Mouse (Mus musculus) regulatory T cell (primary cell): ENCODE data around the gene Rab4b.

Experiments
- in situ Hi-C: fragments of 300-600 bp; cut with MboI, MseI; formaldehyde crosslinking; loops from one replicate; pipeline ENCODE4 v1.15.1; 2025; ENCODE audit warnings: high pct_unique_total_duplicates

Gene Rab4b

DNA sequence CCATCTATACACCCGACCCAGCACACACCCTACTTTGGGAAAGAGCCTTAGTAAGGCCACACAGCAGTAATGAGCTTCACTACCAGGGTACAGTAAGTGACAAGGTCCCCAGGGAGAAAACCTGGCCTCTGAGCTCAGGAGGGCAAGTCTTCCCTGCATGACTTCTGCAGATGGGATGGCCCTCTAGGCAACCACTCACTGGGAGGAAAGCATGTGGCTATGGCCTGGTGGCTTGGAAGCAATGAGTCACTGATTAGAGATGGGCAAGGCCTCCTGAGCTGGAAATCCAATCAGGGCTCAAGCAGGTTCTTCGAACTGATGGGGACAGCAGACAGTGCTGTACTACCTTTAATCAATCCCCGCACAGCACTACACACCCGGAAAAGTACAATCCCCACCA, 17.0 kb downstream of the Rab4b start:
- in situ Hi-C loops = no loop called here

- in situ Hi-C loops = no loop called here
Measured at GRCm38 (mm10) chr7:27160921-27161320, 17.8 kb downstream of the Rab4b start.

GRCm38 (mm10) chr7:27159882-27160281, 18.8 kb downstream of the Rab4b start:
- in situ Hi-C loops = no loop called here

DNA sequence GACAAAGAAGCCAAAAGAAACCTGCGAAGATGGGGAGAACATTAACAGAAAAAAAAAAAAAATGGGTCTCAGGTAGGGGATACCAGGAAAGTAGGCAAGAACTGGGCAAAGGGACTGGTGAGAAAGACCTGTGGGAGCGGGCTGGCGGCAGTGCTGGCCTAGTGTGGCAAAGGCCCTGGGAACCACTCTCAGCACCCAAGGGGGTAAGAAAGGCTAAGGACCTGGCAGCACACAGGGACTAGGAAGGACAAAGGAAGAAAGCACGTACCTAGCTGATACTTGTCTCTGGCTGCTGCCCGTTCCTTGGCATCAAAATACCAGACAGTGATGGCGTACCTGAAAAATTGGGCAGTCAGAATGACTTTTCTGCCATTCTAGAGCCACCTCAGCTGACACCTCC, 19.4 kb downstream of the Rab4b start:
- in situ Hi-C loops = no loop called here

DNA sequence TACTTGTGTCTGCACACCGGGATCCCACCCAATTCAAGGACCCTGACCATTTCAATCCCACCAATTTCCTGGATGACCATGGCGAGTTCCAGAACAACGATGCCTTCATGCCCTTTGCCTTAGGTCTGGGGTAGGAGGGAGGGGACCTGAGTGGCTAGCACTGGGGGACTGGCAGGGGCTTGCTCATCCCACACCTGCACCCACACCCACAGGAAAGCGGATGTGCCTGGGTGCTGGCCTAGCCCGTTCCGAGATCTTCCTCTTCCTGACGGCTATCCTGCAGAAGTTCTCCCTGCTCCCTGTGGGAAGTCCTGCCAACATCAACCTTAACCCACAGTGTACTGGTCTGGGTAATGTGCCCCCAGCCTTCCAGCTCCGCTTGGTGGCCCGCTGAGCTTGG, 20.5 kb downstream of the Rab4b start:
- in situ Hi-C loops = no loop called here

- in situ Hi-C loops = no loop called here
Measured at GRCm38 (mm10) chr7:27156005-27156404, 22.7 kb downstream of the Rab4b start.

DNA sequence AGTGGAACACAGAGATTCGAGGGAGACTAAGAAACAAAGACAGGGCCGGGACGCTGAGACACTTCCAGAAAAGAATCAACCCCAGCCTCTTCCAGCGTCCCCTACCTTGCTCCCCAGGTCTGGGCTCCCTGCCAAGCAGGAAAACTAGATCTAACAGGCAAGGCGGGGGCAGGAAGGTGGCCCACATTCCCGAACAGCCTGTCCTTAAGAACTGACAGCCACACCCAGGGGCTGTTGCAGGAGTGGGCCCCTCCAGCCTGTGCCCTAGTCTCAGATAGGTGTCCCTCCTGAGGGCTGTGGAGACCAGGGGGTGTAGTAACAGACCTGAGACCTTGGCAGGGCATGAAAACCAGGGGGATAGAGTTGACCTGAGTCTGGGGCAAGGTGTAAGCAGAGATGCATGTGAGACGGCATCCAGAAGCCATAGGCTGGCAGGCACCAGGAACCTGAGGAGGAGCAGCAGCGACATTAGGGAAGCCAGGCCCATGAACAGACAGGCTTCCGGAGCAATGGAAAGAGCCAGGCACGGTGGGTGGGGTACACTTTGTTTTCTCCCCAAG, 25.4 kb downstream of the Rab4b start, which contains the start of gene Cyp2t4:
Gene Cyp2t4, plus strand, starts transcription at position 510 of the 560 bp plus-strand sequence.
- in situ Hi-C loops = no loop called here

GRCm38 (mm10) chr7:27136410-27136996, 42.2 kb downstream of the Rab4b start:
- in situ Hi-C loops = no loop called here

GRCm38 (mm10) chr7:27133757-27134156, 44.9 kb downstream of the Rab4b start:
- in situ Hi-C loops = no loop called here

DNA sequence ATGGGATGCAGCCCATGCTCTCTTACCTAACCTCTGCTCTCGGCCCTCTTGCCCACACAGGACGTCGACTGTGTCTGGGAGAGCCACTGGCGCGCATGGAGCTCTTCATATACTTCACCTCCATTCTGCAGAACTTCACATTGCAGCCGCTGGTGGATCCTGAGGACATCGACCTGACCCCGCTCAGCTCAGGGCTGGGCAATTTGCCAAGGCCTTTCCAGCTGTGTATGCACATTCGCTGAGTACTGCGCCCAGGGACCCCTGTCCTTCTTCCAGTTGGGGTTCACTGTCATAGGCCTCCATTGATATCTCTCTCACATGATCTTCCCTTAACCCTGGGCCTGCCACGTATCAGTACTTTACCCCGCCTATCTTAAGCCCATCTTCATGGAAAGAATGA, 45.5 kb downstream of the Rab4b start:
- in situ Hi-C loops = no loop called here

DNA sequence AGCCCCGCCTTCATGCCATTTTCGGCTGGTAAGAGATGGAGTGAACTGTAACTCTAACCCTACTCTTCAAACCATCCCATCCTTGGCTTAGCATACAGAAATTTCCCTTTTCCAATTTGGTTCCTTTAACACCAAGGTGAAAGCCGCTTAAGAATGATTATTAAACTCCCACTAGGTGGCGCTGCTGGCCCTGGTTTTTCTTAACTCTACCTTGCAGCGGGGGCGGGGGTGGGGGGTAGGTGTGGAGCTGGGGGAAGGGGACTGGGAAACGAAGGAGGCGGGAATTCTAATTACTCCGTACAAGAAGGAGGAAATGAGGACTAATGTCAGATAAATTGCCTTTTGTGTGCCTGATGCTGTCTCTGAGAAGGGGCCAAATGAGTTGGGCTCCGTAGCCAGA, 46.1 kb downstream of the Rab4b start:
- in situ Hi-C loops = no loop called here

DNA sequence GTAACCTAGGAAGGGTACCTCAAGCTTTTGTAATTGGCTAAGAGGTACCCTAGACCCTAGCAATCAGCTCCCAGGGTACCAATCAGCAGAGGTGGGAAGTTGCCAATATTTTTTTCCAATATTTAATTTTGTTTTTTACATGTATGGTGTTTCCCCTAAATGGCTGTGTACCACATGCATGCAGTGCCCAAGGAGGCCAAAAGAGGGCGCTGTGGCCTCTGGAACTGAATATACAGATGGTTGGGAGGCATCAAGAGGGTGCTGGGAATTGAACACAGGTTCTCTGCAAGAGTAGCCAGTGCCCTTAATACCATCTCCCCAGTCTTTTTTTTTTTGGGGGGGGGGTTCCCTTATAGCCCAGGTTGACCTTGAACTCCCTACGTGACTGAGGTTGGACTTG, 47.3 kb downstream of the Rab4b start:
- in situ Hi-C loops = no loop called here

- in situ Hi-C loops = no loop called here
Measured at GRCm38 (mm10) chr7:27130521-27131370, 48.0 kb downstream of the Rab4b start.

- in situ Hi-C loops = no loop called here
Measured at GRCm38 (mm10) chr7:27129811-27130210, 48.9 kb downstream of the Rab4b start.

GRCm38 (mm10) chr7:27128946-27129345, 49.8 kb downstream of the Rab4b start:
- in situ Hi-C loops = no loop called here

DNA sequence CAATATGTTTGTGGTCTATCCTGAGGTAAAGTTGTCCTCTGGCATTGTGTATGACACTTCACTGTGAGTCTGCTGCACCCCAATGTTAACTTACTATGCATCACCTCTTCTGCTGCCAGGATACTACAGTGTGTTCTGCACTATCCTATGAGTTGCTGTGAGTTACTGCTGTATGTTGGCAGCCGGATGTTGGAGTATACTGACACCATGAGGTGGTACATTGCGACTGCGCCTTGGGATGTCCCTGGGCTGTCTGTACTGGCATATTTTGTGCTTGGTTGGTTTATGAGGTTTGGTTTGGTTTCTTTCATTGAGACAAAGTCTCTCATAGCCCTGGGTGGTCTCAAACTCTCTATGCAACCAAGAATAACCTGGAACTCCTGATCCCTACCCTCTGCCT, 50.5 kb downstream of the Rab4b start:
- in situ Hi-C loops = no loop called here

- in situ Hi-C loops = no loop called here
Measured at GRCm38 (mm10) chr7:27124969-27125368, 53.7 kb downstream of the Rab4b start.

DNA sequence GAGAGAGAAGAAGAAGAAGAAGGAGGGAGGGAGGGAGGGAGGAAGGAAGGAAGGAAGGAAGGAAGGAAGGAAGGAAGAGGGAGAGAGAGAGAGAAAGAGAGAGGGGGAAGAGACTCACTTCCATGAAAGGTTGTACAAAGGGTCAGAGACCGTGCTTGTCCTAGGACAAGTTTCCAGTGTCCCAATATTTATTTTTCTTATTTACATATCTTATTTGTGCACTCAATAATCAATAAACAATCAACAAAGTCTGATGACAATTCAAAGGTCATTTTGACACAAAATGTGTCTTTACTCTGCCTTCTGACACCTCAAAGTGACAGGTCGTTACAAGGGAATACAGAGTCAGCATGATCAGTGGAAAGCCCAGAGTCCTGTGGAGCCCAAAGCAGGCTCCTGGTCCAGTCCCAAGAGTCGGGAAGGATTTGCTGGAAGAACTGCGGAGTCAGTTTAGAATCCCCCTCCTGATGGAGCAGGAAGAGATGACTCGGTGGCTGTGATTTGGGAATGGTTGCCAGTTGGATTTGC, 54.3 kb downstream of the Rab4b start:
- in situ Hi-C loops = no loop called here

GRCm38 (mm10) chr7:27119676-27120075, 59.0 kb downstream of the Rab4b start, which contains the start of gene Cyp2f2:
Gene Cyp2f2, plus strand, starts transcription at chr7:27119909.
- in situ Hi-C loops = no loop called here
